Mouse (Mus musculus): ENCODE results near the gene Glrx.
"Not testable (repeated sequence)": the region's sequence is repeated elsewhere in the genome, so short reads cannot be mapped to it uniquely, and the experiment has no call there.

Gene Glrx

GRCm38 (mm10) chr13:75833499-75833898, 6.2 kb upstream of the Glrx start:
- no peak for DNase-seq (ENCODE audit: low spot score in 2 of 2)

- DNase-seq (ENCODE audit: low spot score in 2 of 2): no peak
These were observed 4.2 kb upstream of the Glrx start for GRCm38 (mm10) chr13:75835461-75835860.

- DNase-seq (ENCODE audit: low spot score in 2 of 2): no peak
These were observed 1.2 kb upstream of the Glrx start for GRCm38 (mm10) chr13:75838506-75838905.

GRCm38 (mm10) chr13:75840752-75841285, 1.2 kb downstream of the Glrx start:
- DNase-seq (ENCODE audit: low spot score in 2 of 2): peak in 1 of 2 experiments; percentile 14

GRCm38 (mm10) chr13:75841950-75842349, 2.3 kb downstream of the Glrx start:
- DNase-seq (ENCODE audit: low spot score in 2 of 2): no peak

- no peak for DNase-seq (ENCODE audit: low spot score in 2 of 2)
These were observed 3.7 kb downstream of the Glrx start for GRCm38 (mm10) chr13:75843331-75843730.

- DNase-seq (ENCODE audit: low spot score in 2 of 2): no peak
These were observed 4.5 kb downstream of the Glrx start for GRCm38 (mm10) chr13:75843993-75844683.

- no peak for DNase-seq (ENCODE audit: low spot score in 2 of 2)
These were observed 5.3 kb downstream of the Glrx start for GRCm38 (mm10) chr13:75844833-75845518.

GRCm38 (mm10) chr13:75845519-75846166, 6.0 kb downstream of the Glrx start:
- DNase-seq (ENCODE audit: low spot score in 2 of 2): no peak

GRCm38 (mm10) chr13:75847027-75847426, 7.4 kb downstream of the Glrx start:
- no peak for DNase-seq (ENCODE audit: low spot score in 2 of 2)

- no peak for DNase-seq (ENCODE audit: low spot score in 2 of 2)
These were observed 12.4 kb downstream of the Glrx start for GRCm38 (mm10) chr13:75852027-75852426.

GRCm38 (mm10) chr13:75853118-75853517, 13.4 kb downstream of the Glrx start:
- DNase-seq (ENCODE audit: low spot score in 2 of 2): no peak

GRCm38 (mm10) chr13:75859264-75859844, 19.7 kb downstream of the Glrx start:
- no peak for DNase-seq (ENCODE audit: low spot score in 2 of 2)

GRCm38 (mm10) chr13:75865486-75866184, 26.0 kb downstream of the Glrx start:
- no peak for DNase-seq (ENCODE audit: low spot score in 2 of 2)

- DNase-seq (ENCODE audit: low spot score in 2 of 2): peak; percentile 16 to 37
These were observed 28.2 kb downstream of the Glrx start for GRCm38 (mm10) chr13:75867876-75868275.

GRCm38 (mm10) chr13:75874608-75875376, 35.1 kb downstream of the Glrx start:
- DNase-seq (ENCODE audit: low spot score in 2 of 2): no peak

GRCm38 (mm10) chr13:75876188-75876587, 36.5 kb downstream of the Glrx start:
- not testable (repeated sequence) for DNase-seq (ENCODE audit: low spot score in 2 of 2)

- peak in 1 of 2 experiments; percentile 18 for DNase-seq (ENCODE audit: low spot score in 2 of 2)
These were observed 36.9 kb downstream of the Glrx start for GRCm38 (mm10) chr13:75876592-75876991.

GRCm38 (mm10) chr13:75877907-75878306, 38.2 kb downstream of the Glrx start:
- DNase-seq (ENCODE audit: low spot score in 2 of 2): peak in 1 of 2 experiments; percentile 68

- DNase-seq (ENCODE audit: low spot score in 2 of 2): no peak
These were observed 40.1 kb downstream of the Glrx start for GRCm38 (mm10) chr13:75879756-75880155.

GRCm38 (mm10) chr13:75880501-75880900, 40.8 kb downstream of the Glrx start:
- no peak for DNase-seq (ENCODE audit: low spot score in 2 of 2)
